Mouse (Mus musculus) lung, postnatal 0 days (tissue): ENCODE measurements at regions not wholly inside any gene's neighbourhood (a gene's known extent, or its start where the extent isn't known, plus 50 kb on each side); places are given as distances from the start of the nearest gene placed in this dataset.
A peak's percentile ranks its signal among the peaks of the same experiment; 100 is the strongest.

Experiments
- ATAC-seq: fragments of 200-750 bp; cut with Nextera tagmentation; 2 replicates; pipeline ENCODE4 v1.8.0; 2017; ENCODE audit warnings: moderate library complexity
- DNase-seq: peaks from one replicate; pipeline ENCODE4 v3.0.0-alpha.2; 2016; ENCODE audit warnings: low spot score
- H3K27ac ChIP-seq: fragments of 300-500 bp; sonication (generic); 2 replicates; pipeline ENCODE4 v1.5.1; 2014; ENCODE audit warnings: antibody characterized with exemption, mild to moderate bottlenecking, low read length, mixed read lengths
- H3K27me3 ChIP-seq: fragments of 300-500 bp; sonication (generic); replicated peaks from 2 replicates; pipeline ENCODE4 v1.6.1; 2014; ENCODE audit warnings: low read length, mixed read lengths; ENCODE audit not compliant: insufficient read depth
- H3K36me3 ChIP-seq: fragments of 300-500 bp; sonication (generic); 2 replicates; pipeline ENCODE4 v1.6.1; 2014; ENCODE audit warnings: low read length, mixed read lengths; ENCODE audit not compliant: insufficient read depth
- H3K4me1 ChIP-seq: fragments of 300-500 bp; sonication (generic); 2 replicates; pipeline ENCODE4 v1.6.1; 2014; ENCODE audit warnings: antibody characterized with exemption, low read depth, low read length, mixed read lengths; ENCODE audit not compliant: insufficient read depth
- H3K4me2 ChIP-seq: fragments of 300-500 bp; sonication (generic); replicated peaks from 2 replicates; pipeline ENCODE4 v1.6.1; 2014; ENCODE audit warnings: low read depth, mild to moderate bottlenecking, low read length, moderate library complexity, mixed read lengths
- H3K4me3 ChIP-seq: fragments of 300-500 bp; sonication (generic); 2 replicates; pipeline ENCODE4 v1.5.1; 2014; ENCODE audit warnings: low read depth, low read length
- H3K9ac ChIP-seq: fragments of 300-500 bp; sonication (generic); replicated peaks from 2 replicates; pipeline ENCODE4 v1.6.1; 2014; ENCODE audit warnings: low read depth, mild to moderate bottlenecking
- H3K9me3 ChIP-seq: fragments of 300-500 bp; sonication (generic); 2 replicates; pipeline ENCODE4 v1.6.1; 2016; ENCODE audit warnings: low read length, mixed read lengths
- CTCF ChIP-seq: IDR thresholded peaks from 2 replicates; pipeline ENCODE4 v1.5.1; 2016; ENCODE audit warnings: antibody characterized with exemption, mild to moderate bottlenecking
- EP300 ChIP-seq: IDR thresholded peaks from 2 replicates; pipeline ENCODE4 v1.6.1; 2016; ENCODE audit warnings: antibody characterized with exemption, mild to moderate bottlenecking, control low read depth
- WGBS: fragments of 180-500 bp; shearing (Covaris S2); extraction: QIAGEN DNeasy Blood & Tissue Kit; methylation state at CpG from one replicate; pipeline ENCODE4 v1.1.7; 2014; 5-methylcytosine and 5-hydroxymethylcytosine counted together

DNA sequence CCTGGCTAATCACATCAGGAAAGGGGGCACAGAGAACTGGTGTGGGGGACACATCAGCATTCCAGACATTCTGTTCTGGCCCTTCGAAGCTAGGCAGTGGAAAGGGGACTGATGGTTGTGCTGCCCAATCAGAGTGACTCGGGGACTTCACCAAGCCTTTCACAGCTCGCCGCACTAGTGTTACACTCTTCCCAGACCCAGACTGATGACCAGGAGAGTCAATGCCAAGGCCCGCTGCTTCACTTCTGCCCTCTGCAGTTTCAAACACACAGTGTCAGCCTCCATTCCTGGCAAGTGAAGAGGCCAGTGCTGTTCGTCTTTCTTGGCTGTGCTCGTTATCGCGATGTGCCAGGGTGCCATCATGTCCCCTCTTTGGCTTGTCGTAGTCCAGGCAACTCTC, 121.7 kb upstream of the Gm10181 start:
- Histone ChIP-seq H3K27ac (no peak overlapping the region), H3K4me1 (no peaks in the 10 kb centered on the region), H3K9me3 (no peaks in the 10 kb centered on the region), H3K36me3 (no peaks in the 10 kb centered on the region), H3K27me3 (no peaks in the 10 kb centered on the region), H3K4me2 (0 out of 2 replicates have a peak overlapping the region, but pooled peaks have one; percentile 11), H3K9ac (no peak overlapping the region), H3K4me3 (no peak overlapping the region)
- peak; percentile 31 for TF ChIP-seq CTCF
- TF ChIP-seq EP300, result no peak
- no peak for ATAC-seq
- WGBS, result 69% methylated on average over 10 of the region's 10 CpGs
- DNase-seq, result no peak

DNA sequence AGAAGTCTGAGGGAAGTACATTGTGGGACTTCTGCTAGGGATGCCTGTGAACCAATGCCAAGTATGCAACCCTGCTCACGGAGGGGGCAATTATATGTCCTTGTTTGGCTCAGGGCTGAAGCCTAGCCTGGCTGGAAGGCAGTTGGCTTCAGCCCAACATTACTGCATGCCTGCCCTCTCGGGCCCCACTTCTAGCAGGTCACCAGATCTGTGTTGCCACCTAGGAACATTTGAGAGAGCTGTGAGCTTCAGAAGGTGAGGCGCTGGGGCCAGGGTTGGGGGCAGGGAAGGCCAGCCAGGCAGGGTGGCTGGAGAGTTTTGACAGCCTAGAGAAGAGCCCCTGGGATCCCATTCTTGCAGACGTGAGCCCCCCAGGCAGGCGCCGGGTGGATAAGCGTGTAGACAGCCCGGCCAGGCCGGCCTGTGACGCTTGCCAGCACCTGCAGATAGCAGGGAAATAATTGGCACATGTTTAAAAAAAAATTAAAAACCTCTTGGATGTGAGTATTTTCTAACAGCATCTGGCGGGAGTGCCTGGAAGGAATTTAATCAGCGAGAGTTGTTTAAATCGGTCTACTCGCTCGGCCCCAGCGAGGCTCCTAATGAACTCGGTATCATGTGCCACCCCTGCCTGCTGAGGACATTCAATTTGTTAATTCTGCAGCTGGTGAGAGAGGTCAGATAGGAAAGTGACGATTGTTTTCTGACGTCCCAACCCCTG, 115.0 kb upstream of the Gm10181 start:
- Histone ChIP-seq H3K9me3 (no peaks in the 10 kb centered on the region), H3K9ac (no peak overlapping the region), H3K27me3 (no peaks in the 10 kb centered on the region), H3K4me1 (peaks cover 6% of the 10 kb centered on the region; the same call in 1 of the 2 replicates), H3K4me2 (peak overlapping the region; percentile 32), H3K27ac (no peak overlapping the region), H3K4me3 (no peak overlapping the region), H3K36me3 (no peaks in the 10 kb centered on the region)
- TF ChIP-seq EP300, result no peak
- no peak for TF ChIP-seq CTCF
- ATAC-seq (peak; percentile 93), DNase-seq (peak; percentile 68)
- 7% methylated on average over 19 of the region's 19 CpGs for WGBS

DNA sequence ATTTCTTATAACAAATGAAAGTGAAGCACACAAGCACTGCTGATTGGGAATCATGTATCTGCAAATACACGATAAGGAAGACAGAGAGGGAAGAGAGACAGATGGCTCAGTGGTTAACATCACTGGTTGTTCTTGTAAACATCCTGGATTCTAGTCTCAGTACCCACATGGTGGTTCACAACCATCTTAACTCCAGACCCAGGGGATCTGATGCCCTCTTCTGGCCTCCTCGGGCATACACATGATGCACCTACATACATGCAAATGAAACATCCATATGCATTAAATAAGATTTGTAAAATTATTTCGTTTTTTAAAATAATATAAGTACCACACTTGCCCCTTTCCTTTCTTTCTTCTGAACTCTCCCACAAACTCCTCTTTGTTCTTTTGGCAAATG, 106.4 kb upstream of the Gm10181 start:
- TF ChIP-seq EP300 (no peak), CTCF (peak; percentile 40)
- Histone ChIP-seq H3K27ac (no peak overlapping the region), H3K27me3 (no peaks in the 10 kb centered on the region), H3K4me1 (no peaks in the 10 kb centered on the region), H3K36me3 (no peaks in the 10 kb centered on the region), H3K4me3 (no peak overlapping the region), H3K9me3 (no peaks in the 10 kb centered on the region), H3K4me2 (no peak overlapping the region), H3K9ac (no peak overlapping the region)
- WGBS, result 67% methylated on average over 3 of the region's 3 CpGs
- no peak for DNase-seq
- no peak for ATAC-seq

DNA sequence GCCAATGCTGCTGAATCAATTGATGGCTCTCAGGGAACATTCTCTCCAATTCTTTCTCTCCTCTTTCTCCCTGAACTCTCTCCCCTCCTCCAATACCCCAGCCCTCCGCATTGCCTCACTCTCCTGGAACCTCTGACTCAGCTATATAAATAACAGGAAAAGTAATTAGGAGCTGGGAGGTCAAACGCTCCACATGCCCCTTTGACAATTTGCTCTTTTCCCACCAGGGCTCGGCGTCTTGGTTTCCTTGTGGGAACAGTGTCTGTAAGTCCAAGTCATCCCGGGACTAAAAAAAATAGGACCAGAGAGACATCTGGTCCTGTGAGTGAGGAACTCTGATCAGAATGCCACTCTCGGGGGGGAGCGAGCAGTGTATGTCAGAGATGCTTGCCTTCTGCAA, 94.7 kb upstream of the Gm10181 start:
- Histone ChIP-seq H3K36me3 (no peaks in the 10 kb centered on the region), H3K27ac (no peak overlapping the region), H3K4me1 (no peaks in the 10 kb centered on the region), H3K9ac (no peak overlapping the region), H3K4me3 (no peak overlapping the region), H3K9me3 (no peaks in the 10 kb centered on the region), H3K27me3 (no peaks in the 10 kb centered on the region), H3K4me2 (no peak overlapping the region)
- no peak for ATAC-seq
- WGBS, result 19% methylated on average over 7 of the region's 7 CpGs
- peak; percentile 5 for DNase-seq
- TF ChIP-seq CTCF, result no peak
- no peak for TF ChIP-seq EP300

DNA sequence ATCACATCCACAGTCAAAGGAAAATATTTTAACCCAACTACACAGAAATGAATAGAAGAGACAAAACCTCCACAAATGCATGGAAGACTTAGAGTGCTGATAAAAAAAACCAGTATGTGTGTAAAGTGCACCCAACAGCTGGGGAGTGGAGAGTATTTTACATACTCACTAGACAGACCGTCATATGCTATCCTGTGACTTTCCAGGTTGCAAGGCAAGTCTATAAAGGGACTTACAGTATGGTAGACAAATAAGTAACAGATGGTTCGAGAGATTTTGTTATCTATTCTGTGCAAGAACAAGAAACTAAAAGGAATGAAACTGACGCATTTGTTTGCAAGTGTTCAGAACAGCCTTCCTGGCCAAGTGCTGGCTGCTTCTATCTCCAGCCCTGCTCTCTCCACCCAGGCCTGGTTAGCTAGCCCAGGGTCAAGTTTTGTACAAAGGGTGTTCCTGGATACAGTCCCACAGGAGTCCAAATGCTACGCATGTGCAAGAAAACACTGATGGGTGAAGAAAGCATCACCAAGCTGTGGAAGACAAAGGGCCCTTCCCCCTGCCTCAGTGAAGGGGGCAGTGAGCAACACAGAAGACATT, 68.0 kb upstream of the Gm10181 start:
- no peak overlapping the region for H3K4me2 ChIP-seq
- H3K27ac ChIP-seq, result no peak overlapping the region
- no peak overlapping the region for H3K9ac ChIP-seq
- no peak overlapping the region for H3K4me3 ChIP-seq
- no peak for DNase-seq
- H3K9me3 ChIP-seq, result no peaks in the 10 kb centered on the region
- H3K36me3 ChIP-seq, result no peaks in the 10 kb centered on the region
- ATAC-seq, result no peak
- no peaks in the 10 kb centered on the region for H3K4me1 ChIP-seq
- 67% methylated on average over 4 of the region's 4 CpGs for WGBS
- no peak for TF ChIP-seq CTCF
- no peak for TF ChIP-seq EP300
- H3K27me3 ChIP-seq, result no peaks in the 10 kb centered on the region

DNA sequence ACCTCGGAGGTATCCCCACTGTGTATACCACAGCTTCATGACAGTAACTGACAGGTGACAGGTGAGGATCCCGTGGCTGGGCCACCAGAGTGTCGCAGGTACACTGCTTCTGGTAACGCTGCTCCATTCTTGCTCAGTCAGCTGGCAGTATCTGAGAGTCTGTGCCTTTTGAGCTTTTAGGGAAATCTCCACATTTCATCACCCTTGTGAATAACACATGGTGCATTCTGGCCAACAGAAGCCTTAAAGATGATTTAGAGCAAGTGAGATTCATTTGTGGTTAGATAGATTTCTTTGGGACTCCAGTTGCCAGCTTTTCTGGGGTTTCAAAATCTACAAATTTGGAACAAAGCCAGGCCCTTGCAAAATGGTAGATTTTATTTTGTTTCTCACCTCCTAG, 66.8 kb upstream of the Gm10181 start:
- no peaks in the 10 kb centered on the region for H3K27me3 ChIP-seq
- TF ChIP-seq CTCF, result no peak
- TF ChIP-seq EP300, result no peak
- DNase-seq, result peak; percentile 24
- 73% methylated on average over 4 of the region's 4 CpGs for WGBS
- no peaks in the 10 kb centered on the region for H3K9me3 ChIP-seq
- no peak overlapping the region for H3K27ac ChIP-seq
- H3K4me2 ChIP-seq, result no peak overlapping the region
- ATAC-seq, result no peak
- no peaks in the 10 kb centered on the region for H3K4me1 ChIP-seq
- H3K9ac ChIP-seq, result no peak overlapping the region
- H3K36me3 ChIP-seq, result no peaks in the 10 kb centered on the region
- H3K4me3 ChIP-seq, result no peak overlapping the region
